Comparison of ENCODE assay signal across 8 mouse cellular contexts in the genomic region with DNA sequence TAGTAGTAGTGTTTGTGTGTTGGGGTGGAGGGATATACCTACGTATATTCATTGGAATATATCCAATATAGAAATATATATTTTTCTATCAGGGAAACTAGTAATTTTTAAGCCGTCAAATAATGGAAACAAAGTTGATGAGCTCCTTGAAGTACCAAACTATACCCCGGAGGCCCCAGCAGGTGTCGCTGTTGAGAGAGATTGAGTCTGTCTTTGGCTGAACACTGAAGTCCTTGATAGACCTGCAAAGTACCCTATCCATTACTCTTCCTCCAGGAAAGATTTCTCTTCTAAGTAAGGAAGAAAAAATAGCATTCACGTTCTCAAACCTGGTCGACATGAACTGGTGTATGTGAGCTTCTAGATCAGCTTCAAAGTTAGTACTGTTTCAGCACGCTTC. TPM values are rescaled to one million over a fixed set of nuclear protein-coding genes. Genes with fewer than 3 reads are reported as not detected.
DNase-seq lines count a peak whose midpoint lies in the region; ATAC-seq and TF ChIP-seq lines count a peak whose summit lies in the region.

No protein-coding gene starts in this region.

- no peak overlapping the region for H3K4me3 ChIP-seq in hindbrain, embryonic 11.5 days (ENCODE audit: low read depth, low read length)
- H3K4me3 ChIP-seq in hindbrain, embryonic 12.5 days, result no peak overlapping the region
- no peak overlapping the region for H3K4me3 ChIP-seq in heart, postnatal 0 days (ENCODE audit: low read depth, low read length)
- H3K4me3 ChIP-seq in midbrain, postnatal 0 days (ENCODE audit: low read depth, low read length), result no peak overlapping the region
- H3K4me3 ChIP-seq in stomach, postnatal 0 days (ENCODE audit: low read depth, low read length), result no peak overlapping the region

- H3K9me3 ChIP-seq in hindbrain, embryonic 11.5 days (ENCODE audit: control insufficient read depth, low read length), result no peaks in the 10 kb centered on the region
- H3K9me3 ChIP-seq in hindbrain, embryonic 12.5 days (replicated peaks), result no peaks in the 10 kb centered on the region
- no peaks in the 10 kb centered on the region for H3K9me3 ChIP-seq in heart, postnatal 0 days (replicated peaks; ENCODE audit: control insufficient read depth, low read length)
- H3K9me3 ChIP-seq in midbrain, postnatal 0 days (ENCODE audit: low read length), result no peaks in the 10 kb centered on the region
- no peaks in the 10 kb centered on the region for H3K9me3 ChIP-seq in stomach, postnatal 0 days (ENCODE audit: control insufficient read depth, low read length)

- no peak for TF ChIP-seq EP300 in heart, postnatal 0 days (IDR thresholded peaks at IDR 0.05; ENCODE audit: low read depth)
- no peak for TF ChIP-seq EP300 in stomach, postnatal 0 days (optimal IDR thresholded peaks at IDR 0.05)

- WGBS in hindbrain, embryonic 11.5 days, result 24% methylated on average over 7 of the region's 7 CpGs
- 21% methylated on average over 7 of the region's 7 CpGs for WGBS in hindbrain, embryonic 12.5 days
- WGBS in heart, postnatal 0 days, result 18% methylated on average over 7 of the region's 7 CpGs
- 23% methylated on average over 7 of the region's 7 CpGs for WGBS in midbrain, postnatal 0 days
- WGBS in stomach, postnatal 0 days, result 19% methylated on average over 7 of the region's 7 CpGs

- no peak overlapping the region for H3K4me2 ChIP-seq in hindbrain, embryonic 11.5 days (replicated peaks; ENCODE audit: low read depth, low read length)
- no peak overlapping the region for H3K4me2 ChIP-seq in hindbrain, embryonic 12.5 days (replicated peaks)
- H3K4me2 ChIP-seq in heart, postnatal 0 days (ENCODE audit: low read depth, low read length), result no peak overlapping the region
- no peak overlapping the region for H3K4me2 ChIP-seq in midbrain, postnatal 0 days (ENCODE audit: low read depth, low read length, poor library complexity, severe bottlenecking)
- H3K4me2 ChIP-seq in stomach, postnatal 0 days (replicated peaks; ENCODE audit: low read depth), result no peak overlapping the region

- DNase-seq in hindbrain, embryonic 11.5 days (ENCODE audit: low spot score), result peak; percentile 86
- peak; percentile 68 to 78 for DNase-seq in adrenal gland, adult 18-20 months (ENCODE audit: low spot score in 2 of 2)
- DNase-seq in heart, postnatal 0 days (ENCODE audit: low spot score), result peak; percentile 82
- peak; percentile 42 for DNase-seq in left cerebral cortex, adult 11 months (ENCODE audit: low spot score)
- peak; percentile 84 for DNase-seq in midbrain, postnatal 0 days (ENCODE audit: low spot score)
- peak; percentile 76 for DNase-seq in stomach, postnatal 0 days (ENCODE audit: low spot score)

- H3K4me1 ChIP-seq in hindbrain, embryonic 11.5 days (replicated peaks; ENCODE audit: control insufficient read depth, insufficient read depth, low read length), result no peaks in the 10 kb centered on the region
- no peaks in the 10 kb centered on the region for H3K4me1 ChIP-seq in hindbrain, embryonic 12.5 days
- H3K4me1 ChIP-seq in heart, postnatal 0 days (ENCODE audit: control insufficient read depth, insufficient read depth), result peaks cover 6% of the 10 kb centered on the region; the same call in 1 of the 2 replicates
- no peaks in the 10 kb centered on the region for H3K4me1 ChIP-seq in midbrain, postnatal 0 days (ENCODE audit: insufficient read depth, low read length)
- no peaks in the 10 kb centered on the region for H3K4me1 ChIP-seq in stomach, postnatal 0 days (replicated peaks; ENCODE audit: control insufficient read depth, insufficient read depth)

- H3K9ac ChIP-seq in hindbrain, embryonic 11.5 days (ENCODE audit: low read depth, low read length), result no peak overlapping the region
- H3K9ac ChIP-seq in hindbrain, embryonic 12.5 days, result no peak overlapping the region
- H3K9ac ChIP-seq in heart, postnatal 0 days (replicated peaks; ENCODE audit: low read depth, low read length), result no peak overlapping the region
- no peak overlapping the region for H3K9ac ChIP-seq in midbrain, postnatal 0 days (replicated peaks; ENCODE audit: low read length, poor library complexity, severe bottlenecking)
- no peak overlapping the region for H3K9ac ChIP-seq in stomach, postnatal 0 days (ENCODE audit: low read length)

- no peaks in the 10 kb centered on the region for H3K27me3 ChIP-seq in hindbrain, embryonic 11.5 days (ENCODE audit: control insufficient read depth, insufficient read depth, low read length)
- H3K27me3 ChIP-seq in hindbrain, embryonic 12.5 days, result no peaks in the 10 kb centered on the region
- no peaks in the 10 kb centered on the region for H3K27me3 ChIP-seq in heart, postnatal 0 days (ENCODE audit: control insufficient read depth, insufficient read depth, low read length)
- H3K27me3 ChIP-seq in midbrain, postnatal 0 days (ENCODE audit: insufficient read depth, low read length), result no peaks in the 10 kb centered on the region
- H3K27me3 ChIP-seq in stomach, postnatal 0 days (ENCODE audit: control insufficient read depth, insufficient read depth, low read length), result no peaks in the 10 kb centered on the region

- H3K36me3 ChIP-seq in hindbrain, embryonic 11.5 days (ENCODE audit: control insufficient read depth, insufficient read depth, low read length), result no peaks in the 10 kb centered on the region
- no peaks in the 10 kb centered on the region for H3K36me3 ChIP-seq in hindbrain, embryonic 12.5 days
- H3K36me3 ChIP-seq in heart, postnatal 0 days (replicated peaks; ENCODE audit: control insufficient read depth, insufficient read depth, low read length), result no peaks in the 10 kb centered on the region
- no peaks in the 10 kb centered on the region for H3K36me3 ChIP-seq in midbrain, postnatal 0 days (ENCODE audit: insufficient read depth, low read length)
- no peaks in the 10 kb centered on the region for H3K36me3 ChIP-seq in stomach, postnatal 0 days (ENCODE audit: control insufficient read depth, insufficient read depth, low read length)

- no peak overlapping the region for H3K27ac ChIP-seq in hindbrain, embryonic 11.5 days (ENCODE audit: low read depth, low read length)
- no peak overlapping the region for H3K27ac ChIP-seq in hindbrain, embryonic 12.5 days
- H3K27ac ChIP-seq in heart, postnatal 0 days (ENCODE audit: low read depth), result no peak overlapping the region
- H3K27ac ChIP-seq in midbrain, postnatal 0 days (ENCODE audit: low read depth, low read length), result no peak overlapping the region
- no peak overlapping the region for H3K27ac ChIP-seq in stomach, postnatal 0 days (replicated peaks)

- TF ChIP-seq CTCF in heart, postnatal 0 days (IDR thresholded peaks at IDR 0.05; ENCODE audit: low read depth), result peak; percentile 76
- TF ChIP-seq CTCF in midbrain, postnatal 0 days (IDR thresholded peaks at IDR 0.05), result peak; percentile 87
- TF ChIP-seq CTCF in stomach, postnatal 0 days (IDR thresholded peaks at IDR 0.05; ENCODE audit: low read depth), result peak; percentile 85

- ATAC-seq in hindbrain, embryonic 11.5 days (ENCODE audit: low FRiP score), result no peak
- no peak for ATAC-seq in hindbrain, embryonic 12.5 days (ENCODE audit: low FRiP score)
- ATAC-seq in common myeloid progenitor, adult 5-6 weeks (replicated peaks; ENCODE audit: low read depth, poor library complexity, severe bottlenecking), result peak; percentile 85
- peak; percentile 57; the same call in 1 of the 2 replicates for ATAC-seq in heart, postnatal 0 days (ENCODE audit: insufficient read depth, low read depth)
- no peak for ATAC-seq in midbrain, postnatal 0 days (ENCODE audit: low FRiP score)
- no peak for ATAC-seq in stomach, postnatal 0 days (ENCODE audit: low FRiP score, low TSS enrichment)

RNA-seq across cellular contexts. Expression of a gene that starts 12.0 kb away (rescaled TPM):
- 52.1 and 56.5 TPM in 2 replicates for polyA plus RNA-seq in hindbrain, embryonic 11.5 days (2014; fragmentation: Nextera tagmentation; extraction: Ambion mirVana)
- 57.3 and 59.5 TPM in 2 replicates for polyA plus RNA-seq in hindbrain, embryonic 12.5 days (2016; fragmentation: Nextera tagmentation; extraction: Ambion mirVana)
- total RNA-seq in adrenal gland, adult 18-20 months (2021), result 10 to 100 TPM; 31.1 to 33.8 TPM
- 18.2 and 19.5 TPM in 2 replicates for total RNA-seq in common myeloid progenitor, adult 5-6 weeks (2017)
- total RNA-seq in heart, postnatal 0 days (2014; rRNA removed; ENCODE audit: low replicate concordance), result 51.8 and 64.5 TPM in 2 replicates
- 54.4 and 54.7 TPM in 2 replicates for polyA plus RNA-seq in heart, postnatal 0 days (2015; fragmentation: Nextera tagmentation; extraction: Ambion mirVana)
- total RNA-seq in midbrain, postnatal 0 days (2014; rRNA removed), result 37.2 and 37.5 TPM in 2 replicates
- polyA plus RNA-seq in midbrain, postnatal 0 days (2015; fragmentation: Nextera tagmentation; extraction: Ambion mirVana), result 28.0 and 30.9 TPM in 2 replicates
- 25.1 and 25.7 TPM in 2 replicates for polyA plus RNA-seq in stomach, postnatal 0 days (2015; fragmentation: Nextera tagmentation; extraction: Ambion mirVana)

RNA-seq across cellular contexts. Expression of a gene that starts 12.3 kb away (rescaled TPM):
- polyA plus RNA-seq in hindbrain, embryonic 11.5 days (2014; fragmentation: Nextera tagmentation; extraction: Ambion mirVana), result 45.2 and 60.5 TPM in 2 replicates
- 62.1 and 64.2 TPM in 2 replicates for polyA plus RNA-seq in hindbrain, embryonic 12.5 days (2016; fragmentation: Nextera tagmentation; extraction: Ambion mirVana)
- 10 to 100 TPM; 18.9 to 20.9 TPM for total RNA-seq in adrenal gland, adult 18-20 months (2021)
- total RNA-seq in common myeloid progenitor, adult 5-6 weeks (2017), result 1.9 TPM in 1 of 2 replicates, not detected in the other
- 78.0 and 101 TPM in 2 replicates for total RNA-seq in heart, postnatal 0 days (2014; rRNA removed; ENCODE audit: low replicate concordance)
- 87.2 and 94.9 TPM in 2 replicates for polyA plus RNA-seq in heart, postnatal 0 days (2015; fragmentation: Nextera tagmentation; extraction: Ambion mirVana)
- 49.3 and 50.3 TPM in 2 replicates for total RNA-seq in midbrain, postnatal 0 days (2014; rRNA removed)
- polyA plus RNA-seq in midbrain, postnatal 0 days (2015; fragmentation: Nextera tagmentation; extraction: Ambion mirVana), result 59.7 and 62.9 TPM in 2 replicates
- 37.4 and 39.3 TPM in 2 replicates for polyA plus RNA-seq in stomach, postnatal 0 days (2015; fragmentation: Nextera tagmentation; extraction: Ambion mirVana)

Comparison
In these comparisons a context has a peak if more than half of its experiments do, and no peak if none do; other contexts are left out.
1. ATAC-seq: peak in common myeloid progenitor, adult 5-6 weeks (single experiment) and heart, postnatal 0 days (single experiment); none in hindbrain, embryonic 11.5 days (single experiment), hindbrain, embryonic 12.5 days (single experiment), midbrain, postnatal 0 days (single experiment) and stomach, postnatal 0 days (single experiment).
2. Peak in every context shown above with its lines, with median percentiles within 50 percentile points of each other: DNase-seq and CTCF ChIP-seq.